8 mouse cellular contexts compared by ENCODE assay signal in genomic region chr1:61639114-61640093, GRCm38 (mm10). TPM values are rescaled to one million over a fixed set of nuclear protein-coding genes. Genes with fewer than 3 reads are reported as not detected.
DNase-seq lines count a peak whose midpoint lies in the region; ATAC-seq and TF ChIP-seq lines count a peak whose summit lies in the region.

No protein-coding gene starts in this region.

- TF ChIP-seq CTCF in cerebellum, adult 2 months (IDR thresholded peaks at IDR 0.05; ENCODE audit: borderline replicate concordance, insufficient read depth, low read depth, low read length), result no peak
- TF ChIP-seq CTCF in G1E (IDR thresholded peaks at IDR 0.05; ENCODE audit: low read depth, low read length), result no peak

- no peak for TF ChIP-seq POLR2A in cerebellum, adult 2 months (IDR thresholded peaks at IDR 0.05; ENCODE audit: borderline replicate concordance, insufficient read depth, low read length)

- 4% methylated on average over 39 of the region's 40 CpGs for WGBS in cerebellum, adult 2 months
- 3% methylated on average over 39 of the region's 40 CpGs for WGBS in limb, embryonic 11.5 days
- 4% methylated on average over 40 of the region's 40 CpGs for WGBS in midbrain, embryonic 12.5 days

- no peak overlapping the region for H3K27ac ChIP-seq in cerebellum, adult 2 months (ENCODE audit: insufficient read depth, low read length)
- no peak overlapping the region for H3K27ac ChIP-seq in limb, embryonic 11.5 days (replicated peaks; ENCODE audit: low read depth, low read length)
- H3K27ac ChIP-seq in midbrain, embryonic 12.5 days (replicated peaks), result no peak overlapping the region

- peak; percentile 4 to 15 for DNase-seq in cerebellum, adult 2 months
- DNase-seq in cerebellum, adult 18-20 months, result no peak
- DNase-seq in G1E (ENCODE audit: low spot score), result no peak
- DNase-seq in fibroblast of lung, adult 2 months (ENCODE audit: low read depth), result peak; percentile 20
- DNase-seq in limb, embryonic 11.5 days (ENCODE audit: low spot score), result peak; percentile 57
- no peak for DNase-seq in frontal cortex, adult 2 months (ENCODE audit: extremely low spot score in 1 of 2, low spot score in 1 of 2)

- H3K4me2 ChIP-seq in limb, embryonic 11.5 days (ENCODE audit: low read depth, severe bottlenecking), result peak overlapping the region; percentile 98
- H3K4me2 ChIP-seq in midbrain, embryonic 12.5 days (replicated peaks), result peak overlapping the region; percentile 92

- no peak for ATAC-seq in G1E (ENCODE audit: extremely low read depth, insufficient number of reproducible peaks, low FRiP score, poor library complexity, severe bottlenecking)
- peak; percentile 36 to 46 for ATAC-seq in hematopoietic stem cell, adult 5-6 weeks (replicated peaks in 1 of 2; ENCODE audit: insufficient read depth in 1 of 2, low FRiP score in 2 of 2, low TSS enrichment in 1 of 2, low read depth in 1 of 2, poor library complexity in 2 of 2, severe bottlenecking in 2 of 2)
- 0 out of 2 replicates have a peak, but pooled peaks have one; percentile 35 for ATAC-seq in limb, embryonic 11.5 days (ENCODE audit: insufficient number of reproducible peaks, low FRiP score, low TSS enrichment, low read depth)
- peak; percentile 78 for ATAC-seq in midbrain, embryonic 12.5 days (ENCODE audit: low FRiP score, low read depth)

- no peaks in the 10 kb centered on the region for H3K36me3 ChIP-seq in G1E (replicated peaks)
- no peaks in the 10 kb centered on the region for H3K36me3 ChIP-seq in limb, embryonic 11.5 days (ENCODE audit: control insufficient read depth, insufficient read depth, low read length)
- H3K36me3 ChIP-seq in midbrain, embryonic 12.5 days, result no peaks in the 10 kb centered on the region

- H3K4me1 ChIP-seq in cerebellum, adult 2 months (ENCODE audit: control insufficient read depth, insufficient read depth, low read length), result no peaks in the 10 kb centered on the region
- no peaks in the 10 kb centered on the region; the same call in 1 of the 2 replicates for H3K4me1 ChIP-seq in G1E (ENCODE audit: insufficient read depth, low read depth, low read length)
- H3K4me1 ChIP-seq in limb, embryonic 11.5 days (ENCODE audit: control insufficient read depth, insufficient read depth, low read length), result peaks cover 3% of the 10 kb centered on the region; the same call in 1 of the 2 replicates
- peaks cover 13% of the 10 kb centered on the region for H3K4me1 ChIP-seq in midbrain, embryonic 12.5 days

- peak overlapping the region; percentile 86 for H3K9ac ChIP-seq in limb, embryonic 11.5 days (ENCODE audit: low read length)
- H3K9ac ChIP-seq in midbrain, embryonic 12.5 days (replicated peaks), result peak overlapping the region; percentile 68

- no peaks in the 10 kb centered on the region for H3K27me3 ChIP-seq in cerebellum, adult 2 months (ENCODE audit: control insufficient read depth, insufficient read depth, low read length)
- no peaks in the 10 kb centered on the region for H3K27me3 ChIP-seq in G1E (ENCODE audit: insufficient read depth, low read length)
- no peaks in the 10 kb centered on the region for H3K27me3 ChIP-seq in limb, embryonic 11.5 days (ENCODE audit: control insufficient read depth, insufficient read depth, low read length)
- H3K27me3 ChIP-seq in midbrain, embryonic 12.5 days, result peaks cover 31% of the 10 kb centered on the region

- H3K9me3 ChIP-seq in G1E (replicated peaks), result peaks cover 15% of the 10 kb centered on the region
- no peaks in the 10 kb centered on the region for H3K9me3 ChIP-seq in limb, embryonic 11.5 days (ENCODE audit: control insufficient read depth, low read length)
- no peaks in the 10 kb centered on the region for H3K9me3 ChIP-seq in midbrain, embryonic 12.5 days

- H3K4me3 ChIP-seq in cerebellum, adult 2 months (replicated peaks; ENCODE audit: insufficient read depth, low read depth, low read length), result peak overlapping the region; percentile 61
- H3K4me3 ChIP-seq in G1E (ENCODE audit: low read depth, low read length), result peak overlapping the region; percentile 24; the same call in 1 of the 2 replicates
- peak overlapping the region; percentile 87 for H3K4me3 ChIP-seq in limb, embryonic 11.5 days (ENCODE audit: low read depth, low read length)
- peak overlapping the region; percentile 80 for H3K4me3 ChIP-seq in midbrain, embryonic 12.5 days

RNA-seq across cellular contexts. Expression of gene Pard3b, which starts 0.8 kb away (rescaled TPM):
- polyA plus RNA-seq in cerebellum, adult 2 months (2012; rRNA removed), result 1.3 and 1.5 TPM in 2 replicates
- total RNA-seq in G1E (2014; fragmentation: Nextera tagmentation) (not detected in 2 replicates), G1E (2017) (0.17 and 0.33 TPM in 2 replicates)
- not detected in 2 replicates for polyA plus RNA-seq in G1E (2012)
- 15.8 and 17.4 TPM in 2 replicates for total RNA-seq in hematopoietic stem cell, adult 5-6 weeks (2017)
- 9.3 and 9.4 TPM in 2 replicates for polyA plus RNA-seq in limb, embryonic 11.5 days (2014; fragmentation: Nextera tagmentation; extraction: Ambion mirVana)
- 18.5 and 19.1 TPM in 2 replicates for polyA plus RNA-seq in midbrain, embryonic 12.5 days (2016; fragmentation: Nextera tagmentation; extraction: Ambion mirVana)
- polyA plus RNA-seq in frontal cortex, adult 2 months (2012; rRNA removed), result 1.4 and 1.7 TPM in 2 replicates

Comparison
In these comparisons a context has a peak if more than half of its experiments do, and no peak if none do; other contexts are left out.
1. DNase-seq: peak in cerebellum, adult 2 months (2 of 2), fibroblast of lung, adult 2 months (single experiment) and limb, embryonic 11.5 days (single experiment); none in cerebellum, adult 18-20 months (0 of 2), G1E (single experiment) and frontal cortex, adult 2 months (0 of 2).
2. H3K4me3 ChIP-seq: peak in every context shown above with its lines; median percentile 87 in limb, embryonic 11.5 days; 80 in midbrain, embryonic 12.5 days; 61 in cerebellum, adult 2 months; 24 in G1E.